Mouse (Mus musculus) left cerebral cortex, adult 6 months (tissue): ENCODE data around the gene Klf14. TPM values are rescaled to one million over a fixed set of nuclear protein-coding genes. Genes with fewer than 3 reads are reported as not detected.

Experiments
- long read RNA-seq, 2 experiments: library from polyadenylated mRNA; unstranded; transcript quantifications; one replicate each; pipeline ENCODE4 v2.0.0; 2019 to 2020
- polyA plus RNA-seq: library from polyadenylated mRNA; unstranded; fragments of <200 nt; fragmentation: Nextera tagmentation; gene quantifications from 2 replicates; pipeline ENCODE4 v1.2.3, GENCODE M21; 2021

Gene Klf14
- 0.47 and 0.78 TPM in 2 replicates for polyA plus RNA-seq
- long read RNA-seq, experiment 1, partial matches to known transcripts: 0 of 1 reads
- long read RNA-seq, experiment 1, other reads (novel, unspliced or antisense): 0 of 1 reads
- long read RNA-seq, experiment 2: 0 reads

GRCm38 (mm10) chr6:30958736-30959540 lies at the start of gene Klf14:
Gene Klf14, minus strand, starts transcription at chr6:30959078.

GRCm38 (mm10) chr6:30915473-30915872 lies 43.4 kb downstream of the Klf14 start, which contains the start of gene Tsga13:
Gene Tsga13, minus strand, starts transcription at chr6:30915573.

Other genes starting within 250 kb of the Klf14 start
- gene Mest, start 235.5 kb downstream of the Klf14 start, polyA plus RNA-seq: 46.8 and 66.7 TPM in 2 replicates
- gene Copg2, start 62.3 kb downstream of the Klf14 start, polyA plus RNA-seq: 50.0 and 79.0 TPM in 2 replicates
- gene Tsga13, start 43.5 kb downstream of the Klf14 start, polyA plus RNA-seq: 0.10 TPM in 1 of 2 replicates, not detected in the other